Mouse (Mus musculus): ENCODE results near the gene Tdrd12.
A peak's percentile ranks its signal among the peaks of the same experiment; 100 is the strongest.

DNA sequence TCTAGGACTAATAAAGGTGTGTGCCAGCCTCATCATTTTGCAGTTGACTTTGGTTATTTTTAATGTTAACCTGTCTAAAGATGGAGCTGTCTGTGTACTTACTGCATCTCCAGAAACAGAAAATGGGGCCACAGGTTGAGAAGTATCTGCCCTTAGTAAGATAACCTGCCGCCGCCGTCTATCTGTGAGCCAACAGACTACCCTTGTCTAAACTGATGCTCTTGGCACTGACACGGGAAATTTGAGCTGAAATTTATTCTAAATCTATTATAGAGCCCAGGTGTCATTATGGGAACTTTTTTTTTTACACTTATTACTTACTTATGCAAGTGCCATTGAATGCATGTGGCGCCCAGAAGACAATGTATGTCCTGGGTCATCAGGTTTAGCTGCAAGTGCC, 19.4 kb upstream of the Tdrd12 start:
- no peak for TF ChIP-seq GATA1 (IDR thresholded peaks at IDR 0.05; ENCODE audit: borderline replicate concordance, low read length)
- TF ChIP-seq CTCF (IDR thresholded peaks at IDR 0.05; ENCODE audit: low read depth, low read length): no peak
- TF ChIP-seq GATA2 (IDR thresholded peaks at IDR 0.05; ENCODE audit: borderline replicate concordance, low read depth, low read length): no peak
- TF ChIP-seq POLR2AphosphoS5 (IDR thresholded peaks at IDR 0.05; ENCODE audit: insufficient replicate concordance, low read depth, low read length): no peak
- TF ChIP-seq TAL1 (conservative IDR thresholded peaks at IDR 0.05; ENCODE audit: low read depth, low read length): peak; percentile 25; the same call in 1 of the 2 replicates
